Mouse (Mus musculus) brain, adult 2 months (tissue): ENCODE data around the gene Rwdd4a.

Source experiments
- DNase-seq: peaks from one replicate; pipeline ENCODE4 v3.0.0; 2011; ENCODE audit warnings: low read depth, low spot score

Rwdd4a gene

GRCm38 (mm10) chr8:47533344-47534125 lies at the start of gene Rwdd4a, which contains the start of gene Trappc11:
Gene Rwdd4a (plus strand): TSS chr8:47533664.
Gene Trappc11 (minus strand): TSS chr8:47533470.
- peak; percentile 99 for DNase-seq

GRCm38 (mm10) chr8:47487231-47487630 lies 46.2 kb upstream of the Rwdd4a start:
- DNase-seq: no peak

GRCm38 (mm10) chr8:47493106-47493505 lies 40.4 kb upstream of the Rwdd4a start:
- no peak for DNase-seq

- DNase-seq: no peak
Observed at GRCm38 (mm10) chr8:47494602-47495153, 38.8 kb upstream of the Rwdd4a start.

- peak; percentile 34 for DNase-seq
Observed at GRCm38 (mm10) chr8:47495428-47495827, 38.0 kb upstream of the Rwdd4a start.

GRCm38 (mm10) chr8:47501994-47502393 lies 31.5 kb upstream of the Rwdd4a start:
- DNase-seq: no peak

- no peak for DNase-seq
Observed at GRCm38 (mm10) chr8:47502546-47502945, 30.9 kb upstream of the Rwdd4a start.

GRCm38 (mm10) chr8:47505431-47505830 lies 28.0 kb upstream of the Rwdd4a start:
- DNase-seq: no peak

- DNase-seq: no peak
Observed at GRCm38 (mm10) chr8:47510930-47511329, 22.5 kb upstream of the Rwdd4a start.

- DNase-seq: no peak
Observed at GRCm38 (mm10) chr8:47513601-47514000, 19.9 kb upstream of the Rwdd4a start.

- no peak for DNase-seq
Observed at GRCm38 (mm10) chr8:47528094-47528493, 5.4 kb upstream of the Rwdd4a start.

GRCm38 (mm10) chr8:47538323-47538722 lies 4.9 kb downstream of the Rwdd4a start:
- no peak for DNase-seq

GRCm38 (mm10) chr8:47542746-47543145 lies 9.3 kb downstream of the Rwdd4a start:
- DNase-seq: no peak

GRCm38 (mm10) chr8:47544094-47544493 lies 10.6 kb downstream of the Rwdd4a start:
- DNase-seq: no peak

- no peak for DNase-seq
Observed at GRCm38 (mm10) chr8:47547102-47547501, 13.6 kb downstream of the Rwdd4a start.

- peak; percentile 31 for DNase-seq
Observed at GRCm38 (mm10) chr8:47553613-47554012, 20.1 kb downstream of the Rwdd4a start.

- no peak for DNase-seq
Observed at GRCm38 (mm10) chr8:47556446-47556845, 23.0 kb downstream of the Rwdd4a start.

- no peak for DNase-seq
Observed at GRCm38 (mm10) chr8:47558274-47558673, 24.8 kb downstream of the Rwdd4a start.

GRCm38 (mm10) chr8:47560801-47561200 lies 27.3 kb downstream of the Rwdd4a start:
- peak; percentile 63 for DNase-seq

GRCm38 (mm10) chr8:47566551-47566950 lies 33.1 kb downstream of the Rwdd4a start:
- DNase-seq: no peak

- peak; percentile 20 for DNase-seq
Observed at GRCm38 (mm10) chr8:47568098-47568497, 34.6 kb downstream of the Rwdd4a start.

GRCm38 (mm10) chr8:47570161-47570560 lies 36.7 kb downstream of the Rwdd4a start:
- DNase-seq: no peak

- no peak for DNase-seq
Observed at GRCm38 (mm10) chr8:47573482-47573881, 40.0 kb downstream of the Rwdd4a start.
